ENCODE assay signal across 21 mouse cellular contexts in genomic region chr3:98405877-98406276, GRCm38 (mm10). TPM values are rescaled to one million over a fixed set of nuclear protein-coding genes. Genes with fewer than 3 reads are reported as not detected.
DNase-seq lines count a peak whose midpoint lies in the region; ATAC-seq and TF ChIP-seq lines count a peak whose summit lies in the region.
"Not testable (repeated sequence)": the region's sequence is repeated elsewhere in the genome, so short reads cannot be mapped to it uniquely, and the experiment has no call there.
"Had no signal": no experiment of that assay in that cellular context is flagged by ENCODE, and none has a peak within 500 bp of the region (broad histone marks: within the 10 kb centered on the region; RNA-seq: fewer than 3 reads in every experiment).

No protein-coding gene starts in this region.

- peak overlapping the region; percentile 83 for H3K27ac ChIP-seq in heart, embryonic 12.5 days (ENCODE audit: poor library complexity, severe bottlenecking)
- peak overlapping the region; percentile 91 for H3K27ac ChIP-seq in heart, embryonic 15.5 days
- H3K27ac ChIP-seq in heart, postnatal 0 days (ENCODE audit: low read depth) = peak overlapping the region; percentile 90

- H3K9me3 ChIP-seq in heart, embryonic 12.5 days (replicated peaks); heart, embryonic 15.5 days (replicated peaks); heart, postnatal 0 days (replicated peaks; ENCODE audit: control insufficient read depth, low read length): not testable (repeated sequence)

- not testable (repeated sequence) for H3K4me3 ChIP-seq in heart, embryonic 12.5 days; heart, embryonic 15.5 days; heart, postnatal 0 days (ENCODE audit: low read depth, low read length)

- ATAC-seq in frontal cortex, adult (ENCODE audit: low TSS enrichment) = peak; percentile 51
- not testable (repeated sequence) for ATAC-seq in heart, embryonic 12.5 days (ENCODE audit: insufficient number of reproducible peaks, low FRiP score); heart, embryonic 15.5 days (replicated peaks; ENCODE audit: insufficient number of reproducible peaks, insufficient read depth, low FRiP score, low read depth); heart, postnatal 0 days (ENCODE audit: insufficient read depth, low read depth)

- not testable (repeated sequence) for H3K9ac ChIP-seq in heart, embryonic 12.5 days; heart, embryonic 15.5 days; heart, postnatal 0 days (replicated peaks; ENCODE audit: low read depth, low read length)

- not testable (repeated sequence) for TF ChIP-seq CTCF in heart, postnatal 0 days (IDR thresholded peaks at IDR 0.05; ENCODE audit: low read depth)

- not testable (repeated sequence) for DNase-seq in heart, postnatal 0 days (ENCODE audit: low spot score)
- peak; percentile 0 for DNase-seq in kidney, adult 11 months
- peak; percentile 2 for DNase-seq in testis, postnatal 10 days (ENCODE audit: low spot score)

- H3K27me3 ChIP-seq in heart, embryonic 12.5 days (replicated peaks); heart, embryonic 15.5 days; heart, postnatal 0 days (ENCODE audit: control insufficient read depth, insufficient read depth, low read length): not testable (repeated sequence)

- not testable (repeated sequence) for TF ChIP-seq EP300 in heart, postnatal 0 days (IDR thresholded peaks at IDR 0.05; ENCODE audit: low read depth)

- H3K4me2 ChIP-seq in heart, embryonic 12.5 days = not testable (repeated sequence)
- H3K4me2 ChIP-seq in heart, embryonic 15.5 days = peak overlapping the region; percentile 52; the same call in 1 of the 2 replicates
- peak overlapping the region; percentile 32; the same call in 1 of the 2 replicates for H3K4me2 ChIP-seq in heart, postnatal 0 days (ENCODE audit: low read depth, low read length)

- WGBS in heart, embryonic 12.5 days = 77% methylated on average over 6 of the region's 6 CpGs
- WGBS in heart, embryonic 15.5 days = 73% methylated on average over 6 of the region's 6 CpGs
- 77% methylated on average over 5 of the region's 6 CpGs for WGBS in heart, postnatal 0 days

- H3K4me1 ChIP-seq in heart, embryonic 12.5 days (replicated peaks) = peaks cover 28% of the 10 kb centered on the region
- peaks cover 26% of the 10 kb centered on the region for H3K4me1 ChIP-seq in heart, embryonic 15.5 days (replicated peaks)
- peaks cover 26% of the 10 kb centered on the region for H3K4me1 ChIP-seq in heart, postnatal 0 days (ENCODE audit: control insufficient read depth, insufficient read depth)

- not testable (repeated sequence) for H3K36me3 ChIP-seq in heart, embryonic 12.5 days; heart, embryonic 15.5 days; heart, postnatal 0 days (replicated peaks; ENCODE audit: control insufficient read depth, insufficient read depth, low read length)

RNA-seq across cellular contexts. Expression of gene Zfp697, which starts 23.6 kb away (rescaled TPM):
- polyA plus RNA-seq in heart, embryonic 12.5 days (2016; fragmentation: Nextera tagmentation; extraction: Ambion mirVana) = 8.0 and 8.3 TPM in 2 replicates
- polyA plus RNA-seq in heart, embryonic 15.5 days (2015; fragmentation: Nextera tagmentation; extraction: Ambion mirVana) = 7.7 and 9.9 TPM in 2 replicates
- total RNA-seq in heart, postnatal 0 days (2014; rRNA removed; ENCODE audit: low replicate concordance) = 10.4 and 20.8 TPM in 2 replicates
- polyA plus RNA-seq in heart, postnatal 0 days (2015; fragmentation: Nextera tagmentation; extraction: Ambion mirVana) = 9.4 and 9.6 TPM in 2 replicates
- total RNA-seq: CH12.LX had no signal
- polyA plus RNA-seq: CD4-positive, CD25-positive, alpha-beta regulatory T cell, adult 4 months; G1E had no signal

RNA-seq across cellular contexts. Expression of gene Gm4450, which starts 51.0 kb away (rescaled TPM):
- polyA plus RNA-seq in heart, embryonic 12.5 days (2016; fragmentation: Nextera tagmentation; extraction: Ambion mirVana) = not detected in 2 replicates
- not detected in 2 replicates for polyA plus RNA-seq in heart, embryonic 15.5 days (2015; fragmentation: Nextera tagmentation; extraction: Ambion mirVana)
- not detected in 2 replicates for total RNA-seq in heart, postnatal 0 days (2014; rRNA removed; ENCODE audit: low replicate concordance)
- polyA plus RNA-seq in heart, postnatal 0 days (2015; fragmentation: Nextera tagmentation; extraction: Ambion mirVana) = not detected in 2 replicates
- total RNA-seq: adrenal gland, adult 18-20 months; adrenal gland, adult 8-10 months; adrenal gland, postnatal 36 days; CH12.LX; G1E had no signal
- polyA plus RNA-seq: activated CD4-positive, CD25-positive, alpha-beta regulatory T cell, adult 4 months; CD4-positive, CD25-positive, alpha-beta regulatory T cell, adult 4 months; cerebellum, adult 2 months; cortical plate, adult 2 months; embryonic facial prominence, embryonic 10.5 days; embryonic facial prominence, embryonic 12.5 days; embryonic facial prominence, embryonic 14.5 days; forebrain, embryonic 11.5 days; forebrain, embryonic 13.5 days; forebrain, embryonic 15.5 days; G1E had no signal
